ENCODE assay signal across 27 mouse cellular contexts in the genomic region with DNA sequence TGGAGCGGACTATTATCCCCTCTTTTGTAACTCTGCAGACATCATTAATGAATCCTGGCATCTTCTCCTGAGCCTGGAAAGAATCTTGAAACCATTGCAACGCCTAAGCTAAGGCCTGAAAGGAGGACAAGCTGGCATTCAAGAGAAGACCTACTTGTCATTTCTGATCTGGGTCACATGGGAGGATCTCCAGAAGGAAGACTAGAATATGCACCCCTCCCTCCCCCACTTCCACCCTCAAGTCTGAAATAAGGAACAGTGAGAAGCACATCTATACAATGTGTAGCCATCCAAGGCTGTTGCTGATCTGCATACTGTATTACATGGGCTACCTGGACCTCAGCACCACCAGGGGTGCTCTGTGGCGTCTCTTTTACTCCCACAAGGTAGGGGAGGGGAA.
"Had no signal": no experiment of that assay in that cellular context is flagged by ENCODE, and none has a peak within 500 bp of the region (broad histone marks: within the 10 kb centered on the region; RNA-seq: fewer than 3 reads in every experiment).

No protein-coding gene starts in this region.

- H3K4me1 ChIP-seq: intestine, embryonic 15.5 days; liver, embryonic 12.5 days had no signal

- H3K27me3 ChIP-seq: hindbrain, embryonic 12.5 days; intestine, embryonic 15.5 days; kidney, embryonic 15.5 days; liver, embryonic 12.5 days had no signal

- H3K9ac ChIP-seq: hindbrain, embryonic 12.5 days; hindbrain, embryonic 14.5 days; intestine, embryonic 15.5 days; kidney, embryonic 15.5 days; limb, embryonic 13.5 days; limb, embryonic 15.5 days; liver, embryonic 12.5 days; liver, embryonic 14.5 days had no signal

- H3K9me3 ChIP-seq: hindbrain, embryonic 10.5 days; hindbrain, embryonic 12.5 days; intestine, embryonic 15.5 days; kidney, embryonic 15.5 days; limb, embryonic 13.5 days; limb, embryonic 15.5 days; liver, embryonic 12.5 days had no signal

- H3K36me3 ChIP-seq: hindbrain, embryonic 10.5 days; hindbrain, embryonic 12.5 days; intestine, embryonic 15.5 days; kidney, embryonic 15.5 days; limb, embryonic 13.5 days; limb, embryonic 15.5 days; liver, embryonic 12.5 days had no signal

- H3K4me2 ChIP-seq: heart, embryonic 11.5 days; hindbrain, embryonic 12.5 days; hindbrain, embryonic 14.5 days; intestine, embryonic 15.5 days; kidney, embryonic 15.5 days; limb, embryonic 13.5 days; limb, embryonic 15.5 days; liver, embryonic 12.5 days had no signal

- H3K4me3 ChIP-seq: gastrocnemius, adult 2 months; heart, adult 2 months; hindbrain, embryonic 10.5 days; hindbrain, embryonic 12.5 days; intestine, embryonic 15.5 days; kidney, embryonic 15.5 days; limb, embryonic 13.5 days; limb, embryonic 15.5 days; liver, embryonic 12.5 days had no signal

- ATAC-seq: hindbrain, embryonic 16.5 days; inflammation-experienced regulatory T-cells, adult 6 months; intestine, embryonic 15.5 days; liver, embryonic 12.5 days had no signal

- DNase-seq: gastrocnemius, adult 2 months; gastrocnemius, postnatal 10 days; gastrocnemius, postnatal 25 days; heart, adult 2 months; heart, postnatal 10 days; heart, postnatal 4 days; kidney, adult 11 months; kidney, adult 2 months; kidney, adult 9 months; kidney, postnatal 14 days; kidney, postnatal 36 days; layer of hippocampus, adult 9-11 months; layer of hippocampus, postnatal 36 days; left cerebral cortex, postnatal 4 days had no signal

- H3K27ac ChIP-seq: gastrocnemius, adult 2 months; heart, adult 2 months; hindbrain, embryonic 10.5 days; hindbrain, embryonic 12.5 days; hindbrain, embryonic 14.5 days; intestine, embryonic 15.5 days; kidney, embryonic 15.5 days; kidney, postnatal 0 days; limb, embryonic 13.5 days; limb, embryonic 15.5 days; liver, embryonic 12.5 days; liver, embryonic 14.5 days had no signal
